Mouse (Mus musculus) regulatory T cell (primary cell): Measurements from ENCODE around the gene Fam110a.

Experiments
- in situ Hi-C: fragments of 300-600 bp; cut with MboI, MseI; formaldehyde crosslinking; loops from one replicate; pipeline ENCODE4 v1.15.1; 2025; ENCODE audit warnings: high pct_unique_total_duplicates

Gene Fam110a

DNA sequence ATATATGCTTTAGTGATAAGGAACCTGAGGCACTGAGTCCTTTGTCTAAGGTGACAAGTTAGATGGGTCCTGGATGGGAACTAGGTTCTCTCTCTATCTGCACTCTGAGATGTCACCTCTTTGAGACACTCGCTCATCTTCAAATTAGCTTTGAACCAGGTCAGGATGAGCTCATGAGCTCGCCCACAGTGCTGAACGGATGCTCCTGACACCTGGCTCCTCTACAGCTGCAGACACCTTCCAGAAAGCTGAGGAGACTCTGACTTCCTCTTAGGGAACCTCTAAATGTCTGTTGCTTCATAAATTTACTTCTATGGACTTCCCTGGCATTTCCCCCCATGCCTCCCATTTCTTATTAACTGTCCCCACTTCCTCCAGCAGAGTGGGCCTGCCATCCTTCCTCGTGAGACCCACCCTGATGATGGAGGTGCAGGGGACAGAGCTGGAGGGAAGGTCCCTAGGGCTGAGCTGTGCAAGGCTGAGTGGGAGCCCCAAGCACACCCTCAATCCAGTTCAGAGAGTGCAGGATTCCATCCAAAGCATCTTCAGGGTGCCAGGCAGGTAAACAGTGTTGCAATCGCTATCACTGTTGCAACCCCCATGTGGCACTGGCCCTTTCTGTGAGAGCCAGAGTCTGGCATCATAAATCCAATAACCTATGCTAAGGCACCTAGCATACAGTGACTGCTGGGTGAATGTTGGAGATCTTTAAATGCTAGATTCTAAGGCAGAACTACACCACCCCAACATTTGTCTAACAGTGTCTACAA is 40.2 kb downstream of the Fam110a start:
- in situ Hi-C loops: no loop called here

DNA sequence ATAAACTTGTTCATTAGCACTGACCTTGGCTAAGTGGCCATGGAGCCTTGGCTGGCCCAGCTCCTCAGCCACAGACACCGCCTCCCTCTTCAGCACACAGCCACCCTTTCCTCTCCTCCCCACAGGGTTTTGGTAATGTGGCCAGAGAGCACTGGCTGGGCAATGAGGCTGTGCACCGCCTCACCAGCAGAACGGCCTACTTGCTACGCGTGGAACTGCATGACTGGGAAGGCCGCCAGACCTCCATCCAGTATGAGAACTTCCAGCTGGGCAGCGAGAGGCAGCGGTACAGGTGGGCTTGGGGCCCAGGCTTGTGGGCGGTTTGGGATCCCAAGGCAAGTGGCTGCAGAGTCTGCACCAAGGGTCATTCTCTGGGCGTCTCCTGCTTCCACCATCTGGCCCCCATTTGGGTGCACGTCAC is 41.2 kb downstream of the Fam110a start:
- in situ Hi-C loops: no loop called here

DNA sequence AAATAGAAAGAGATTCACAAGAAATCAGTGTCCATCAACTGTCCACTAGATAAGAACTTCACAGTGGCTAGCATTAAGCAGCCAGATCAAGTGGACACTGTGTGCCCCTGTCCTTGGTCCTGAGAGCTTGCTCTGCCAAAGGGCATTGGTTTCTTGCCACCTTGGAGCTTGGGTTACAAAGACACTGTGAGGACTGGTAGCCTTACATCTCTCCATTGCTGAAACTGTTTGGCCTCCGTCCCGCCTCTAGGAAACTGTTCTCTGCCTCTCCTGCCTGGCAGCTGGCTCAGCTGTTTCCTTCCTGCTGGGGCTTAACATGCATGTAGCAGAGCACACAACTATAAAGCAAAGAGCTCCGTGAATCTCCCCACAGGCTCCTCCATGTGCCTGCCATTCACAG is 42.1 kb downstream of the Fam110a start:
- in situ Hi-C loops: no loop called here

DNA sequence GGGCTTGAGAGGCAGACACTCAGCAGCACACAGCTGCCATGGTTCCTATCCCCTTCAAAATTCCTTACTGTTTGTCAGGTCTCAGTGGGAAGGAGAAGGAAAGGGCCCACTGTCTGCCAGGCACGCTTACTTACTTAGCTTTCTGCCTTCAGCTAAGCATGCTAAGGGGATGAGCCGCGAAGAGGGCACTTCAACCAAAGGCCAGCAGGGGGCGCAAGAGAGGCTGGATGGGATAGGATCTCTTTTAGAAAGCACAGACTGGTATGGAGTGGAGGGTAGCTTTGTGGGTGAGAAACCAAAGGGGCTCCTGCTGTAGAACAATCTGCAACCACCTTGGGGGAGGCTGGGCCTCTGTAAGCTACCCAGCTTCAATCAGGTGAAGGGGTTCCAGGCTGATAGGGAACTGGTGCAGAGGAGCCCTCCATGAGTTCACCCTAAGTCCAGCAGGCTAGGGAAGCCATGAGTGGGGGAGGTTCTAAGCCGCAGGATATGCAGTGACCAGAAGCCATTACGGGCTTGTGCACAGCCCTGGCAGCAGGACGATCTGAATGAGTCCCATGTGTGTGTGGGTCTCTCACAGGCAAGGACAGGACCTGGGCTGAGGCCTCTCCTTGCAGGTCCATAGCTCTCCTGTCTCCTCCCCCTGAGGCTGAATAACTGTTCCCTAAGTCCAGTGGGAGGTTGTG is 49.5 kb downstream of the Fam110a start:
- in situ Hi-C loops: no loop called here

DNA sequence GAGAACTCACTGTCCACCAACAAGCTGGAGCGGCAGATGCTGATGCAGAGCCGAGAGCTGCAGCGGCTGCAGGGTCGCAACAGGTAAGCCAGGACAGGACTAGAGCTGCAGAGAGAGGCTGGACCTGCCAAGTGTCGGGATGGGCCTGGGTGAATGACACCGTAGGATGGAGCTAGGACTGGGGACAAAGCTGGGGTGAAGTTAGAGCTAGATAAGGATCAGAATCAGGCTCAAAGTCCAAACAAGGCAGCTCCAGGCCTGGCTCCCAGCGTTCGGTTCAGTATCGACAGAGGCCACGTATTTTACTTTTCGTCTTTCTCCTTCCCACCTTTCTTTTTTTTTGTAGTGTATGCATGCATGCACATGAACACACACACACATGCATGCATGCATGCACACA is 52.9 kb downstream of the Fam110a start:
- in situ Hi-C loops: loop anchor here (5.0 kb wide), 1 partner anchor 75 kb away; no protein-coding TSS in a partner anchor

DNA sequence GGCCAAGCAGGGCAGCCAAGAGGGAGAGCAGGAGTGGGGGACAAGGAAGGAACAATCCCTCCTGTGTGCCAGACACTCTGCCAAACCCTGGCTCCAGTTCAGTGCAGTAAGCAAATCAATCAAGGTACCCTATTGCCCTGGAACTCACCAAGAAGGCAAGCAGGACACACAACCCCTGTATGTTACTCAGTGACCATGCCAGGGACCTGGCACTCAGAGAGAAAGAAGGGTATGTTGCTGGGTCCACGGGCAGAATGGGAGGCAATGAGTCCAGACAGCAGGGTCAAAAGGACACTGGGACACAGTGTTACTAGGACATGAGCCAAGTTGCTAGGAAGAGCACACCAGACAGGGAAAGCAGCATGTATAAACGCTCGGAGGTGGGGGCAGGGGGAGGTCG is 54.3 kb downstream of the Fam110a start:
- in situ Hi-C loops: loop anchor here (5.0 kb wide), 1 partner anchor 77 kb away; no protein-coding TSS in a partner anchor

DNA sequence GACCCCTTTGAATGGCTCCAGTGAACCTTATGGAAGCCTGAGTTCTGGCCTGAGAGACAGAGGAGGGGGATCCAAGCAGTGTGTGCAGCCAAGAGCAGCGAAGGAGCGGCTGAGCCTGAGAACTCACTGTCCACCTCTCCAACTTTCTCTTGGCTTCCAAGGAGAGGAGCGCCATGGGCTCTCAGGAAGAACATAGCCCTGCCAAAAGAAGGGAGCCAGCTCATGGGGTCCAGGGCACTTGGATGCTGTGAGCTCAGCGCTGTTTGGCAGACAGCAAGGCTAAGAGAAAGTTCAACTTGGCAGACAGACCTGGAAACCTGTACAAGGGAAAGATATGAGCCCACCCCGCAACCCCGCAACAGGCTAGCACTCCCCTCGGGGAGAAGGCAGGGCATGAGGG is 55.7 kb downstream of the Fam110a start:
- in situ Hi-C loops: no loop called here

DNA sequence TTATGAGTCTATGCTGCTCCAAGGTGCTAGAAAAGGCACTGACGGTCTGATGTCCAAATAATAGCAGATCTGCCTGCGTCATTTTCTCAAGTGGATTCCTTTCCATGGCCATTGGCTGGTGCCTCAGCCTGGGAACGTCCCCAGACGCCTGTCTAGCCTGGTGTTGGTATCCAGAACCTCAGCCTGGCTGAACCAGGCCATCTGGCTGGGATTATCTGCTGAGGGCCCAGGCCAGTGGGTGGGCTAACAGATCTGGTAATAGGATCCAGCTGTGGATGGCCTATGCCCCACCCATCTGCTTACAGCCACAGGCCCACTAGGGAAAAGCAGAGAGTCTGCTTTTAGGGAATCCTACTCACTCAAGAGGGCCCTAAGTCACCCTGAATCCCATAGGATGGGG is 58.4 kb downstream of the Fam110a start:
- in situ Hi-C loops: no loop called here

DNA sequence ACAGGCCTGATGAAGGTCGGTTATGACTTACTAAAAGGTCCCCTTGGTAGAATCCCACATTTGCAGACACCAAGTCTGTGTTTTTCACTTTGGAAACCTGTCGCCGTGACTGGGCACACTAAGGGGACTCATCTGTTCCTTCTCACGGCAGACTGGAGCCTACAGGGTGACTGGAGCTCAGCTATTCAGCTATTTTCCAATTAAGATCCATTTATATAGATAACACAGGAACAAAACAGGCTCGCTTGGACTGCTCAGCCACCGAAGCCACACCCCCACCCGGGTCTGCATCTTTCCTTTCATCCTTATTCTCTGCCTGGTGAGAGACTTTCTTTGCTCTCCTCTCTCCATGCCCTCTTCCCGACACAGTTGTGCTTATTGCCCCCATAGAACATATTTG is 59.0 kb downstream of the Fam110a start:
- in situ Hi-C loops: no loop called here
